Mouse (Mus musculus) liver, adult 2 months (tissue): Measurements from ENCODE around the gene Fbxl18. TPM values are rescaled to one million over a fixed set of nuclear protein-coding genes. Genes with fewer than 3 reads are reported as not detected.

Source experiments
- DNase-seq: peaks from one replicate; pipeline ENCODE4 v3.0.0-alpha.2; 2011; ENCODE audit warnings: low read depth, low spot score; ENCODE audit errors: extremely low read depth
- H3K27ac ChIP-seq: fragments of 200-500 bp; replicated peaks from 2 replicates; pipeline ENCODE4 v1.5.1; 2012; ENCODE audit warnings: low read depth, mild to moderate bottlenecking, control low read depth, inconsistent platforms, low read length; ENCODE audit not compliant: insufficient read depth
- H3K27me3 ChIP-seq: fragments of 200-500 bp; 2 replicates; pipeline ENCODE4 v1.6.1; 2012; ENCODE audit warnings: mild to moderate bottlenecking, moderate library complexity, low read length, inconsistent platforms; ENCODE audit not compliant: control insufficient read depth, insufficient read depth
- H3K36me3 ChIP-seq: fragments of 200-500 bp; 2 replicates; pipeline ENCODE4 v1.6.1; 2012; ENCODE audit warnings: low read length, inconsistent platforms; ENCODE audit not compliant: control insufficient read depth, insufficient read depth
- H3K4me1 ChIP-seq: fragments of 200-500 bp; 2 replicates; pipeline ENCODE4 v1.6.1; 2011; ENCODE audit warnings: low read length; ENCODE audit not compliant: control insufficient read depth, insufficient read depth
- H3K4me3 ChIP-seq: fragments of 200-500 bp; 2 replicates; pipeline ENCODE4 v1.5.1; 2011; ENCODE audit warnings: low read depth, mild to moderate bottlenecking, control low read depth, low read length, moderate library complexity; ENCODE audit not compliant: insufficient read depth
- H3K79me2 ChIP-seq: fragments of 200-500 bp; 2 replicates; pipeline ENCODE4 v1.6.1; 2012; ENCODE audit warnings: inconsistent platforms, mild to moderate bottlenecking, low read length, moderate library complexity; ENCODE audit not compliant: control insufficient read depth, insufficient read depth
- H3K9ac ChIP-seq: fragments of 200-500 bp; 2 replicates; pipeline ENCODE4 v1.6.1; 2012; ENCODE audit warnings: low read depth, mild to moderate bottlenecking, control low read depth, inconsistent platforms, low read length
- CTCF ChIP-seq: fragments of 200-500 bp; IDR thresholded peaks from 2 replicates; pipeline ENCODE4 v1.5.1; 2011; ENCODE audit warnings: low read depth, low read length, control low read depth
- POLR2A ChIP-seq: fragments of 200-500 bp; IDR thresholded peaks from 2 replicates; pipeline ENCODE4 v1.6.1; 2011; ENCODE audit warnings: low read length, control low read depth; ENCODE audit not compliant: insufficient read depth; ENCODE audit errors: extremely low read depth
- WGBS: fragments of 180-500 bp; shearing (Covaris S2); methylation state at CpG from one replicate; pipeline ENCODE4 v1.1.7; 2018; 5-methylcytosine and 5-hydroxymethylcytosine counted together
- polyA plus RNA-seq: library from polyadenylated mRNA; depleted of rRNA; stranded (reverse); fragments of >200 nt; gene quantifications from 2 replicates; pipeline ENCODE4 v1.2.3, GENCODE M21; 2012
- total RNA-seq: library from RNA; depleted of rRNA; stranded (reverse); fragments of >200 nt; gene quantifications from 2 replicates; pipeline ENCODE4 v1.2.3, GENCODE M21; 2014

Gene Fbxl18
- total and polyA plus RNA-seq, 2 experiments: 1.5 to 10.6 TPM

GRCm38 (mm10) chr5:142826131-142826530, 69.1 kb downstream of the Fbxl18 start:
- no peak overlapping the region for H3K27ac ChIP-seq
- H3K4me1 ChIP-seq: peaks cover 6% of the 10 kb centered on the region
- no peaks in the 10 kb centered on the region for H3K27me3 ChIP-seq
- no peak for TF ChIP-seq POLR2A
- TF ChIP-seq CTCF: no peak
- H3K36me3 ChIP-seq: no peaks in the 10 kb centered on the region
- H3K4me3 ChIP-seq: no peak overlapping the region
- DNase-seq: no peak
- WGBS: 90% methylated on average over 4 of the region's 4 CpGs
- no peak overlapping the region for H3K9ac ChIP-seq
- no peaks in the 10 kb centered on the region for H3K79me2 ChIP-seq

DNA sequence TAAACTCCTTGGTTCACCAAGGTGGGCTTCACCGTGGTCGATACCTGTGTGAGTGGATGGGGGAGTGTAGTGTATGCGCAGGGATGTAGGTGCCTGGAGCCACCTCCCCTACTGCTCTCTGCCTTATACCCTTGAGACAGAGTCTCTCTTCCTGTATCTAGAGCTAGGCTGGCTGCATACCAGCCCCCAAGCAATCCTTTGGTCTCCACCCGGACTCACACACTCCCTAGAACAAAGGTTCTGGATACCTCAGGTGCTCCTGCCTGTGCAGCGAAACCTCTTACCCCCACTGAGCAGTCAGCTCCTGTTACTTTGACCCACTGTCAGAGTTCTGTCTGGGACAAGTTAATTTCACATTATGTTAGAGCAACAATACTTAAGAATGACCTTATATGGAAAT, 69.6 kb downstream of the Fbxl18 start:
- H3K27me3 ChIP-seq: no peaks in the 10 kb centered on the region
- no peak overlapping the region for H3K9ac ChIP-seq
- H3K36me3 ChIP-seq: no peaks in the 10 kb centered on the region
- H3K4me3 ChIP-seq: no peak overlapping the region
- TF ChIP-seq POLR2A: no peak
- no peak for TF ChIP-seq CTCF
- WGBS: 79% methylated on average over 5 of the region's 5 CpGs
- H3K27ac ChIP-seq: no peak overlapping the region
- H3K4me1 ChIP-seq: peaks cover 6% of the 10 kb centered on the region
- DNase-seq: no peak
- H3K79me2 ChIP-seq: no peaks in the 10 kb centered on the region

DNA sequence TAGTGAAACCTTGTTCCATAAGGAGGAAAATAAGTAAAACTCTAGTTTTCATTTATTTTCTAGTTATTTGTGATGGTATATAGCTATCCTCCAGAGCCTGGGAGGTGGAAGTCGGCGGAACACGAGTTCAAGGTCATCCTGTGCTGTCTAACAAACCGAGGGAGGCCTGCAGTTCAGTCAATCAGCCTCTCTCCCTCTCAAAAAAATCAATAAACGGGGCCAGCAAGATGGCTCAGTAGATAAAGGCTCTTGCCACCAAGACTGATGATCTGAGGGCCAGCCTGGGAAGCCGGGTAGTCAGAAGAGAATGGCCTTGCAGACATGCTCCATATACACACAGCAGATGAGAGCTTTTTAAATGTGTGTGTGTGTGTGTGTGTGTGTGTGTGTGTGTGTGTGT, 71.1 kb downstream of the Fbxl18 start:
- 14% methylated on average over 6 of the region's 6 CpGs for WGBS
- H3K9ac ChIP-seq: no peak overlapping the region; the same call in 1 of the 2 replicates
- TF ChIP-seq POLR2A (no peak), CTCF (no peak)
- H3K79me2 ChIP-seq: no peaks in the 10 kb centered on the region
- DNase-seq: peak; percentile 75
- H3K27ac ChIP-seq: peak overlapping the region; percentile 77
- no peaks in the 10 kb centered on the region for H3K36me3 ChIP-seq
- peak overlapping the region; percentile 14; the same call in 1 of the 2 replicates for H3K4me3 ChIP-seq
- H3K27me3 ChIP-seq: no peaks in the 10 kb centered on the region
- peaks cover 6% of the 10 kb centered on the region for H3K4me1 ChIP-seq

- no peaks in the 10 kb centered on the region for H3K36me3 ChIP-seq
- peak overlapping the region; percentile 93 for H3K27ac ChIP-seq
- TF ChIP-seq CTCF: no peak
- peak; percentile 94 for TF ChIP-seq POLR2A
- H3K9ac ChIP-seq: peak overlapping the region; percentile 83
- no peaks in the 10 kb centered on the region for H3K27me3 ChIP-seq
- H3K79me2 ChIP-seq: no peaks in the 10 kb centered on the region
- H3K4me3 ChIP-seq: peak overlapping the region; percentile 76
- peaks cover 6% of the 10 kb centered on the region for H3K4me1 ChIP-seq
- peak; percentile 88 for DNase-seq
- WGBS: 13% methylated on average over 31 of the region's 31 CpGs
Observed at GRCm38 (mm10) chr5:142823096-142824062, 71.8 kb downstream of the Fbxl18 start.

DNA sequence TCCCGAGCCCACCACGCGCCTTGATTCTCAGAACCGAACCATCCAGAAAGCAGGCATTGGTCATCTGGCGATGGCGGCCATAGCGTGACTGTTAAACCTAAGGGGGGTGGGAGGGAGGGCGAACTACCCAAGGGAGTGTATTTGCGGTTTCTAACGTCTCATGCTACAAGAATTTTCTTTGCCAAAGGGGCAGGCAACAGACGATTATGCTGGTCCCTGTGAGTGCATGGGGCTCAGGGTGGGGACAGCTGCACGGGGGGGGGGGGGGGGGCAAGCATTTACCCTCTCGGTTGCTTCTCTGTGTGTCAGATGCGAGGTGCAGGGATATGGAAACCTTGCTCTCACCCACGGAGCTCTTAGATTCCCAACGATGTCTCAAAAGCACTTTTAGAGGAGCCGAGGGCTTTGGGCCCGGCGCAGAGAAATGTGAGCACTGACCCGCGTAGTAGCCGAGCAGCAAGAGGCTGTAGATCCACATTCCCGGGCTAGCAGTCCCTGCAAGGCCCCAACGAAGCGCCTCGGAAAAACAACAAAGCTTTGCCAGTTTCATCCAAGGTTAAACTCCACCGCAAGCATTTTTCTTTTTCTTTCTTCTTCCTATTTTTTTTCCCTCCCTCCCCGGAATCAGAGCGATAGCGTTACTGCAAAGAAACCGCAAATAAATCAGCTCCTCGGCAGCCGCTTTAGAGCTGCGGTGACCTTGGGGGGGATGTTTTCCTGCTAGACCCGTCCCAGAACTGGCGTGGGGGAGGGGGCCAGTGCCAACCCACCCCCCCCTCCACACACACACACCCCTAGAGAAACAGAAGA, 72.7 kb downstream of the Fbxl18 start:
- Histone ChIP-seq H3K4me3 (peak overlapping the region; percentile 76), H3K4me1 (peaks cover 6% of the 10 kb centered on the region), H3K36me3 (no peaks in the 10 kb centered on the region), H3K79me2 (no peaks in the 10 kb centered on the region), H3K27me3 (no peaks in the 10 kb centered on the region), H3K9ac (peak overlapping the region; percentile 83), H3K27ac (peak overlapping the region; percentile 93)
- WGBS: under 1% methylated on average over 36 of the region's 36 CpGs
- TF ChIP-seq CTCF (no peak), POLR2A (no peak)
- peak; percentile 53 for DNase-seq
